Mouse (Mus musculus) hindbrain, embryonic 16.5 days (tissue): ENCODE data around the gene Nek1. TPM values are rescaled to one million over a fixed set of nuclear protein-coding genes. Genes with fewer than 3 reads are reported as not detected.

Experiments
- ATAC-seq: fragments of 200-750 bp; cut with Nextera tagmentation; 2 replicates; pipeline ENCODE4 v1.8.0; 2017; ENCODE audit warnings: moderate TSS enrichment, moderate library complexity
- H3K27ac ChIP-seq: fragments of 300-500 bp; sonication (generic); 2 replicates; pipeline ENCODE4 v1.5.1; 2014; ENCODE audit warnings: low read depth, mild to moderate bottlenecking, control low read depth, low read length, moderate library complexity
- H3K27me3 ChIP-seq: fragments of 300-500 bp; sonication (generic); replicated peaks from 2 replicates; pipeline ENCODE4 v1.6.1; 2014; ENCODE audit warnings: low read length; ENCODE audit not compliant: control insufficient read depth, insufficient read depth
- H3K36me3 ChIP-seq: fragments of 300-500 bp; sonication (generic); 2 replicates; pipeline ENCODE4 v1.6.1; 2014; ENCODE audit warnings: mild to moderate bottlenecking, low read length, moderate library complexity, mixed read lengths; ENCODE audit not compliant: control insufficient read depth, insufficient read depth
- H3K4me1 ChIP-seq: fragments of 300-500 bp; sonication (generic); 2 replicates; pipeline ENCODE4 v1.6.1; 2014; ENCODE audit warnings: low read depth, low read length; ENCODE audit not compliant: control insufficient read depth, insufficient read depth
- H3K4me2 ChIP-seq: fragments of 300-500 bp; sonication (generic); 2 replicates; pipeline ENCODE4 v1.6.1; 2014; ENCODE audit warnings: mild to moderate bottlenecking, low read length, control low read depth, moderate library complexity
- H3K4me3 ChIP-seq: fragments of 300-500 bp; sonication (generic); 2 replicates; pipeline ENCODE4 v1.5.1; 2014; ENCODE audit warnings: mild to moderate bottlenecking, low read length, control low read depth, moderate library complexity
- H3K9ac ChIP-seq: fragments of 300-500 bp; sonication (generic); 2 replicates; pipeline ENCODE4 v1.6.1; 2014; ENCODE audit warnings: low read depth, mild to moderate bottlenecking, control low read depth, low read length, moderate library complexity
- H3K9me3 ChIP-seq: fragments of 300-500 bp; sonication (generic); 2 replicates; pipeline ENCODE4 v1.6.1; 2014; ENCODE audit warnings: mild to moderate bottlenecking, low read length, moderate library complexity; ENCODE audit not compliant: control insufficient read depth
- WGBS: fragments of 180-500 bp; shearing (Covaris S2); extraction: QIAGEN DNeasy Blood & Tissue Kit; methylation state at CpG from one replicate; pipeline ENCODE4 v1.1.7; 2014; 5-methylcytosine and 5-hydroxymethylcytosine counted together
- polyA plus RNA-seq: library from polyadenylated mRNA; unstranded; fragments of >200 nt; fragmentation: Nextera tagmentation; extraction: Ambion mirVana; gene quantifications from 2 replicates; pipeline ENCODE4 v1.2.1, GENCODE M21; 2015

Nek1 gene
- polyA plus RNA-seq, 1 experiment from 2014 or later, result 26.4 TPM

- no peak overlapping the region for H3K4me2 ChIP-seq
- H3K4me3 ChIP-seq, result no peak overlapping the region
- no peak overlapping the region for H3K27ac ChIP-seq
- H3K4me1 ChIP-seq, result no peaks in the 10 kb centered on the region
- H3K9ac ChIP-seq, result no peak overlapping the region
- WGBS, result 72% methylated on average over 2 of the region's 2 CpGs
- H3K36me3 ChIP-seq, result peaks cover 7% of the 10 kb centered on the region; the same call in 1 of the 2 replicates
- H3K27me3 ChIP-seq, result no peaks in the 10 kb centered on the region
- H3K9me3 ChIP-seq, result no peaks in the 10 kb centered on the region
- no peak for ATAC-seq
These were observed 134.4 kb downstream of the Nek1 start for GRCm38 (mm10) chr8:61127299-61127861.

- Histone ChIP-seq H3K4me2 (no peak overlapping the region), H3K9me3 (no peaks in the 10 kb centered on the region), H3K27ac (no peak overlapping the region), H3K4me3 (no peak overlapping the region), H3K9ac (no peak overlapping the region), H3K27me3 (no peaks in the 10 kb centered on the region), H3K4me1 (no peaks in the 10 kb centered on the region), H3K36me3 (peaks cover 5% of the 10 kb centered on the region; the same call in 1 of the 2 replicates)
- 92% methylated on average over 4 of the region's 4 CpGs for WGBS
- no peak for ATAC-seq
These were observed 139.7 kb downstream of the Nek1 start for GRCm38 (mm10) chr8:61132561-61133134.

GRCm38 (mm10) chr8:61141869-61142268 lies 148.9 kb downstream of the Nek1 start:
- no peak overlapping the region for H3K4me2 ChIP-seq
- H3K36me3 ChIP-seq, result no peaks in the 10 kb centered on the region
- peak; percentile 37; the same call in 1 of the 2 replicates for ATAC-seq
- no peak overlapping the region for H3K27ac ChIP-seq
- no peaks in the 10 kb centered on the region for H3K9me3 ChIP-seq
- H3K4me1 ChIP-seq, result no peaks in the 10 kb centered on the region
- no peaks in the 10 kb centered on the region for H3K27me3 ChIP-seq
- no peak overlapping the region for H3K4me3 ChIP-seq
- no peak overlapping the region for H3K9ac ChIP-seq
- WGBS, result 58% methylated on average over 6 of the region's 6 CpGs

GRCm38 (mm10) chr8:61142302-61142701 lies 149.3 kb downstream of the Nek1 start:
- Histone ChIP-seq H3K9ac (no peak overlapping the region), H3K27me3 (no peaks in the 10 kb centered on the region), H3K4me3 (no peak overlapping the region), H3K9me3 (no peaks in the 10 kb centered on the region), H3K27ac (no peak overlapping the region), H3K36me3 (no peaks in the 10 kb centered on the region), H3K4me1 (no peaks in the 10 kb centered on the region), H3K4me2 (no peak overlapping the region)
- no peak for ATAC-seq
- WGBS, result 35% methylated on average over 3 of the region's 3 CpGs

GRCm38 (mm10) chr8:61142845-61143244 lies 149.8 kb downstream of the Nek1 start:
- ATAC-seq, result no peak
- Histone ChIP-seq H3K27me3 (no peaks in the 10 kb centered on the region), H3K9me3 (no peaks in the 10 kb centered on the region), H3K9ac (no peak overlapping the region), H3K36me3 (no peaks in the 10 kb centered on the region), H3K4me3 (no peak overlapping the region), H3K4me2 (no peak overlapping the region), H3K4me1 (no peaks in the 10 kb centered on the region), H3K27ac (no peak overlapping the region)

GRCm38 (mm10) chr8:61148728-61149127 lies 155.7 kb downstream of the Nek1 start:
- no peak overlapping the region for H3K4me3 ChIP-seq
- H3K9ac ChIP-seq, result no peak overlapping the region
- no peaks in the 10 kb centered on the region for H3K27me3 ChIP-seq
- peak; percentile 81 for ATAC-seq
- no peaks in the 10 kb centered on the region for H3K36me3 ChIP-seq
- no peaks in the 10 kb centered on the region for H3K4me1 ChIP-seq
- 34% methylated on average over 5 of the region's 5 CpGs for WGBS
- H3K4me2 ChIP-seq, result no peak overlapping the region
- no peak overlapping the region for H3K27ac ChIP-seq
- H3K9me3 ChIP-seq, result no peaks in the 10 kb centered on the region

- ATAC-seq, result no peak
- no peak overlapping the region for H3K27ac ChIP-seq
- no peak overlapping the region for H3K4me2 ChIP-seq
- no peak overlapping the region for H3K9ac ChIP-seq
- H3K4me3 ChIP-seq, result no peak overlapping the region
- whole genome bisulfite sequencing, result 74% methylated on average over 4 of the region's 4 CpGs
- H3K4me1 ChIP-seq, result no peaks in the 10 kb centered on the region
- H3K27me3 ChIP-seq, result no peaks in the 10 kb centered on the region
- no peaks in the 10 kb centered on the region for H3K9me3 ChIP-seq
- H3K36me3 ChIP-seq, result no peaks in the 10 kb centered on the region
These were observed 157.6 kb downstream of the Nek1 start for GRCm38 (mm10) chr8:61150596-61150995.

- Histone ChIP-seq H3K27me3 (no peaks in the 10 kb centered on the region), H3K9ac (no peak overlapping the region), H3K4me1 (no peaks in the 10 kb centered on the region), H3K4me3 (no peak overlapping the region), H3K27ac (no peak overlapping the region), H3K36me3 (no peaks in the 10 kb centered on the region), H3K4me2 (no peak overlapping the region), H3K9me3 (no peaks in the 10 kb centered on the region)
- 40% methylated on average over 1 of the region's 1 CpGs for WGBS
- 0 out of 2 replicates have a peak, but pooled peaks have one; percentile 24 for ATAC-seq
These were observed 163.4 kb downstream of the Nek1 start for GRCm38 (mm10) chr8:61156406-61156805.

- Histone ChIP-seq H3K4me2 (no peak overlapping the region), H3K9me3 (no peaks in the 10 kb centered on the region), H3K27me3 (no peaks in the 10 kb centered on the region), H3K4me3 (no peak overlapping the region), H3K36me3 (no peaks in the 10 kb centered on the region), H3K9ac (no peak overlapping the region), H3K27ac (no peak overlapping the region), H3K4me1 (no peaks in the 10 kb centered on the region)
- no peak for ATAC-seq
- WGBS, result 81% methylated on average over 3 of the region's 3 CpGs
These were observed 165.5 kb downstream of the Nek1 start for GRCm38 (mm10) chr8:61158540-61158939.
